Mouse (Mus musculus) testis, postnatal 14 days (tissue): Measurements from ENCODE around the gene Ralgds.

Experiments used
- DNase-seq: peaks from one replicate; pipeline ENCODE4 v3.0.0; 2021; ENCODE audit warnings: low spot score

Gene Ralgds

GRCm38 (mm10) chr2:28533901-28534435 lies 21.0 kb downstream of the Ralgds start:
- no peak for DNase-seq

- DNase-seq = no peak
Observed at GRCm38 (mm10) chr2:28534436-28535262, 21.7 kb downstream of the Ralgds start.

GRCm38 (mm10) chr2:28535263-28535540 lies 22.3 kb downstream of the Ralgds start:
- DNase-seq = no peak

DNA sequence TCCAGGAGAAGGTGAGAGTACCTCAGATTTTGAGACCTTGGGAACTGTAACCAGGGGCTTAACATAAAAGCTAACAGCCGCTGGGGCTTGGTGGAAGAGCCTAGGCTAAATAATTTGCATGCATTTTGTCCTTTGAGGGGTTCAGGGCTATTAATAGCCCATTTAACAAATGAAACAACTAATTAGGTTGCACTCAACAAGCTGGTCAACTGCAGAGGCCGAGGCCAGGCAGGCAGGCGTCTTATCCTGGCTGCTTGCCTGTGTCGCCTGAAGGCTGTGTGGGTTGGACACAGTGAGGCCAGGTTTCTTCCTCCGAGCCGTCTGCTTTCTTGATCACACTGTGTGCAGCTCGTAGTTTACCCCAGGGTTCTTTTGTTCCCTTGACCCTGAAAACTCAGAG lies 22.7 kb downstream of the Ralgds start:
- DNase-seq = no peak

GRCm38 (mm10) chr2:28536166-28536565 lies 23.2 kb downstream of the Ralgds start:
- no peak for DNase-seq

DNA sequence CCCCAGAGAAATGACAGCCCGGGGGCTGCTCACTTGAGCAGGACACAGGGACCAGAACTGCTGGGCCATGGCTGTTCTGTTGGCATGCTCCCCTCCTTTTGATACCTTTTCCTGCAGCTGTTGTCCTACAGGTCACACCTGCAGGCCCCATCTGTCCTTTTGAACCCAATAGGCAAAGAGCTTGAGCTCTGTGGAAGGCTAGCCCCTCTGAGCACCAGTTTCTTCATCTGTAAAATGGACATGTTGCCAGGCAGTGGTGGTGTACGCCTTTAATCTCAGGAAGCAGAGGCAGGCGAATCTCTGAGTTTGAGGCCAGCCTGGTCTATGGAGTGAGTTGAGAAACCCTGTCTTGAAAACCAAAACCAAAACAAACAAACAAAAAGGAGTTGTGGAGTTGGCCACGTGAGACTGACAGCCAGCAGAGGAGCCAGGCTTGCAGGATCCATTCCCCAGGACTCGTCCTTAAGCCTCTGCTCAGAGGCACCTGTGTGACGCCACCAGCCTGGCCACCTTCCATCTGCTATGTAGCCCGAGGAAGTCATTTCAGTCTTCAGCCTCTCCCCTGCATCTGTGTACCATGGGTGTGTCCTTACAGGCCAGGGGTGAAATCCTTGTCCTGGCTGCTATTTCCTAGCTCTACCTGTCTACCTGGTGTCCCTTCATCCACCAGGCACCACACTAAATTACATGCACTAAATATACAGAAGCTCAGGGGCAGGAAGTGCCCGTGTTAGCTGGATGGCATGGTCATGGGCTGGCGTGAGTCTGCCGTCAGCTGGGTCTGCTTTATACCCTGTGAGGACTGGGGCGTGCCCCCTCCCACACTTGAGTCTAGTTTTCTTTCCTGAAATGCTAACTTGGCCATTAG lies 24.1 kb downstream of the Ralgds start:
- no peak for DNase-seq

DNA sequence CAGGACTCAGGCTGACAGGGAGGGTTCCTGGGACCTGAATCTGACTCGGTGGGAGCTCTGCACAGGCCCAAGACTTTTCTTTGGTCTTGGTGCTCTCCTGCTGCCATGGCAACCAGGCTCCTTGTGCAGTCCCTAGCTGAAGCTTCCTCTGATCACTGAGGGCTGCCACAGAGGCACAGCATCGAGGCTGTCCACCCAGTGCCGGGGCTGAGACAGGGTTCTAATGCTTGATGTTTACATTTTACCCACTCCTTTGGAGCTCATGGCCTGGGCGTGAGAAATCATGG lies 24.7 kb downstream of the Ralgds start:
- DNase-seq = no peak

DNA sequence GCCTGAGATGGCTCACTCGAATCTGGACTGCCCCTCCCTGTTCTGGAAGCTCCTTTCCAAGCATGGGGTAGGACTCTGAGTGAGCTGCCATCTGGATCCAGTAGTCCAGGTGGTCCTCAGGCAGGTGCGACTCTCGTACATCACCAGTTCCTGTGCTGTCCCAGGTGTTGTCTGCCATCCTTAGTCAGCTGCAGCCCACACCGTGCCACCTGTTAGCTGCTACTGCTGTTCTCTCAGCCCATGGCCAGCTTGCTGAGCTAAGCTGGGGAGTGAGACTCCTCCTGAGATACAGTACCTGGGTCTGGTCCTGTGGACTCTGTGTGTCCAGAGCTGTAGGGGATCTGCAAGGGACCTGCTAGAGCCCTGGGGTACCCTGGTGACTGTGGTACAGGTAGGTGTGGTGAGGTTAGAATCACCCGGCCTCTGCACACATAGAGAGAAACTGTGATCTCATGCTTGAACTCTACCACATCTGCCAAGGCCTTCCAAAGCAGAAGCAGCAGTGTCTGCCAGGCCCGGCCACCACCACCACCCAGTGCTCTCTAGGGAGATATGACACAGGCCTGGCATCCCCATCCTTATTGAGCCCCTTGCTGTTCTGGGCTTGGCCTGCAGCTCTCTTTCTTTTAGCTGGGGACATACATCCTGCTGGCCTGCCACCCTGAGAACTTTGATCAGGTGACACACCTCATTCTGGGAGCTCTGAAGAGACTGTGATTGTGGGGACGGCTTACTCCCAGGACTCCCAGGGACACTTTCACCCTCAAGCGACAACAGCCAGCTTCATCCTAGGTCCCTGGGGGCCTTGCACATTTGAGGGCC lies 25.3 kb downstream of the Ralgds start:
- DNase-seq = no peak

- DNase-seq = no peak
Observed at GRCm38 (mm10) chr2:28538817-28539128, 25.8 kb downstream of the Ralgds start.

- no peak for DNase-seq
Observed at GRCm38 (mm10) chr2:28539206-28539605, 26.3 kb downstream of the Ralgds start.

DNA sequence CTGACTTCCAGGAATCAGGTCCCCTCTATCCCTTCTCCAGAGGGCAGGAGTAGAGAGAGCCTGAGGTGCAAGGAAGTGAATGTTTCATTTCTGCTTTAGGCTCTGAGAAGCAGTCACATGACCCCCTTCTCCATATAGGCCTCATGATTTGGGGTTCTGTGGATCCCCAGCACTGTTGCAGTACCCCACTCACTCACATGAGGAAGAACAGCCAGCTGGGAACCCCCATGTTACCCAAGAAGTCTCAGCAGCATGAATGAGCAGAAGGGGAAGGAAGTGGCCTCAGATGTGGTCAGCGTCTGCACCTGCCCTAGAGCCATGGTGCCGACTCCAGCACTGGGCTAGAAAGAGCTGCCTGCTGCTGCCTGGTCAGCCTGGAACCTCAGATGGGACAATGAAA lies 27.0 kb downstream of the Ralgds start:
- no peak for DNase-seq

DNA sequence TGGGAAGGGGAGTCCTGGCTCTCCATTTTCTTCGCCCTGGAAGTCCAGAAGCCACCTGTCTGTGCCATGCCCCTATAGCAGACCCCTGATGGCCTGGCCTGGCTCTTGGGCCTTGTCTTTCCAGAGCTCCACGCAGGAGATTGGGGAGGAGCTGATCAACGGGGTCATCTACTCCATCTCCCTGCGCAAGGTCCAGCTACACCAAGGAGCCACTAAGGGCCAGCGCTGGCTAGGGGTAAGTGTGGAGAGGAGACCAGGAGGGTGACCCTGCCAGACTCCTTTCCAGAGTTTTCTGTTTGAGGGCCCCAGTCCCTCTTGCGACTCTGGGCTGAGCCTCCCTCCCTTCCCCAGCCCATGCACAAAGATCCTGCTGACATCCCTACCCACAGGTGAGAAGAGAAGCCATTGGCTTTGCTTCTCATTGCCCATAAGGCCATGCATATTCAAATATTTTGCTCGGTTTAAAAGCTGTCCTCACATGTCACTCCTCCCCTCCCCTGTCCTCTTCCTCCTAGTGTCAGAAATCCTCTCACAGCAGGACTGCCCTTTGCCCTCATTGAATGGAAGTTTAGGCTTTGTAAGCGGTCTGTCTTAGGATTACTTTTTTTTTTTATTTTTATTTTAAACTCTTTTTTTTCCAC lies 27.8 kb downstream of the Ralgds start:
- no peak for DNase-seq

DNA sequence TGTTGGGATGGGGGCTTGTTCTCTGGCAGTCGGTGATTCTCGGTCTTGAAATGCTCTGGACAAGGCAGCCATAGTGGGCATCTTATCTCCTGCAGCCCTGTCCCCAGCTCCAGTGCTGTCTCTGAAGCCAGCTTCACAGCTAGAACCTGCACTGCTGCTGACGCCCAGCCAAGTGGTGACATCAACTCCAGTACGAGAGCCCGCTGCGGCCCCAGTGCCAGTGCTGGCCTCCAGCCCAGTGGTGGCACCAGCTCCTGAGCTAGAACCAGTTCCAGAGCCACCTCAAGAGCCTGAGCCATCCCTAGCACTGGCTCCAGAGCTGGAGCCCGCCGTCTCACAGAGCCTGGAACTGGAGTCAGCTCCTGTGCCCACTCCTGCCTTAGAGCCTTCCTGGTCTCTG lies 31.0 kb downstream of the Ralgds start:
- no peak for DNase-seq

GRCm38 (mm10) chr2:28545976-28546375 lies 33.1 kb downstream of the Ralgds start:
- DNase-seq = no peak

GRCm38 (mm10) chr2:28546560-28546959 lies 33.6 kb downstream of the Ralgds start:
- no peak for DNase-seq

- DNase-seq = peak; percentile 64
Observed at GRCm38 (mm10) chr2:28547237-28548172, 34.6 kb downstream of the Ralgds start.

- DNase-seq = no peak
Observed at GRCm38 (mm10) chr2:28549157-28549556, 36.2 kb downstream of the Ralgds start.

- no peak for DNase-seq
Observed at GRCm38 (mm10) chr2:28552301-28552700, 39.4 kb downstream of the Ralgds start.

GRCm38 (mm10) chr2:28557452-28557851 lies 44.5 kb downstream of the Ralgds start:
- DNase-seq = no peak

- no peak for DNase-seq
Observed at GRCm38 (mm10) chr2:28563303-28563702, 50.4 kb downstream of the Ralgds start, which contains the start of gene Cel. Cel (minus strand) TSS chr2:28563403.

DNA sequence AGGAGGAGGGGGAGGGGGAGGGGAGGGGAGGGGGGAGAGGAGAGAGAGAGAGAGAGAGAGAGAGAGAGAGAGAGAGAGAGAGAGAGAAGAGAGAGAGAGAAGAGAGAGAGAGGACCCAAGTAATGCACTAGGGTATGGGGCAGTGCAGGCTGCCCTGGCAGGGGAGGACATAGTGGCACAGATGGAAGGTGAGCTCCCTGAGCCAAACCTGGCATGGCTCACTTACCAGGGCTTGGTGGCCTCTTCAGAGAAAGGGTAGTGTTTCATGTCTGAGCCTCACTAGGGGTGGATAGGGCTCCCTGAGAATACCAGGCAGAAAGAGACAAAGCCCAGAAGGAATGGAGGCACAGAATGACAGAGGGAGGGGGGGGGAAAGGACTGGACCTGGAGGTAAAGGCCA lies 50.9 kb downstream of the Ralgds start:
- no peak for DNase-seq
